Mouse (Mus musculus) right cerebral cortex, postnatal 25 days (tissue): ENCODE results near the gene Gm9573.

ENCODE experiments used
- DNase-seq: peaks from one replicate; pipeline ENCODE4 v3.0.0; 2022

Gene Gm9573

DNA sequence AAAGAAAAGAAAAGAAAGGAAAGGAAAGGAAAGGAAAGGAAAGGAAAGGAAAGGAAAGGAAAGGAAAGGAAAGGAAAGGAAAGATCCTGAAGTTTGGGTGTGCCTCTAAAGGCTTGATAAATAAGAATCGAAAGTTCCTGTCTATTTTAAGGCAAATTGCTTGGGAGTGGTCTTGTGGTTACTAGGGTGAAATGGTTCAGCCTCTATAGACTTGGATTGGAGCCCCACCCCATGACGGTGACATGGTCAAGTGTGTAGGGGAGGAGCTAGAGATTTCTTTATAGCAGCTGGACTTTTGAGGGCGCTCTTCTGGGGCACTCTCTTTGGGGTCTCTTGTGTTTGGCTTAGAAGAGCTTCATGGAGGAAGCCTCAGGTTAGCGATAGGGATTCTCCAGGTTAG lies 32.7 kb downstream of the Gm9573 start:
- no peak for DNase-seq

DNA sequence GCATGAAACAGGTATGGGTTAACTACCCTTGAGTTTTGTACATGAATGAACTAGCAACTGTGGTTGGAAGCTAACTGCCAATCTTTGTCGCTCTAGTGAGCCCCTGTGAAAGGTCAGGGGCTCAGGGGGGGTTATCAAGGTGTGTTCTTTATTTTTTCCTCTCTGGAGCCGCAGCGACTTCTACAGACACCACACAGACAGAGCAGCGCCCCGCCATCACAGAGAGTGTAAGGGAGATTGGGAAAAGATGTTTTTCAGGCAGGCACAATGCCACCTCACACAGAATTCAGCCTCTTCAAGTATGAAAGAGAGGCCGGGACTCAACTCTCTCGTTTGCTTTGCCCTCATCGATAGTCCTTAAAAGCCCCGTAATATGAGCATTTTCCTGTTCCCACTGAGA lies 34.3 kb downstream of the Gm9573 start:
- no peak for DNase-seq

DNA sequence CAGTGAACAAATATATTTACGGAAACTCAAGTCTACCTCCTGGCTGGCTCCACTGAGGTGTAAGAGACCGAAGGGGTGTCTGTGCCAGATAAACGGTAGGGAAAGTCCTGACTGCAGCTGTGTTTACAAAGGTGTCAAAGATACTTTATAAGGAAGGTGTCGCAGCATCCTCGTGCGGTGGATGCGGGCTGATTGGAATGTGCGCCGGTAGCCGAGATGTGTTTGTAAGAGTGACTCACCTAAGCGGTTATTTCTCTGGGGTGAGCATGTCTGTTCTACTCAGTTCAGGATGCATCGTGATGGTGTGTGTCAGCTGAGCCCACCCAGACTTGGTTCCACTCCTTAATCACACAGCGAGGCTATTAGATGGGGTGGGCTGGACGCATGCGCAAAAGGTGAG lies 34.7 kb downstream of the Gm9573 start:
- peak; percentile 27 for DNase-seq

DNA sequence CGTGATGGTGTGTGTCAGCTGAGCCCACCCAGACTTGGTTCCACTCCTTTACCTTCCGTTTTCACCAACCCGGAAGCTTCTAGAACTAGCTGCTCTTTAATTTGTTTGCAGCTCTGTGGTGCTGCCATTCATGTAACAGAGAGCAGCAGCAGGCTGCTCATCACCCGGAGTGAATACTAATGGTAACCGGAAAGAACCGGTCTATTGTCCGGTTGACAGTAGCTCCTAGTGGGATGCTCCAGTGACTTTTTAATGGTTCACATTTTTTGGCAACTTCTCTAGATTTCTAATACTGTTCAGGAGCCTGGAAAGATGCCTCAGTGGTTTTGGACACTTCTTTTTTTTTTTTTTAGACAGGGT lies 35.2 kb downstream of the Gm9573 start:
- no peak for DNase-seq

DNA sequence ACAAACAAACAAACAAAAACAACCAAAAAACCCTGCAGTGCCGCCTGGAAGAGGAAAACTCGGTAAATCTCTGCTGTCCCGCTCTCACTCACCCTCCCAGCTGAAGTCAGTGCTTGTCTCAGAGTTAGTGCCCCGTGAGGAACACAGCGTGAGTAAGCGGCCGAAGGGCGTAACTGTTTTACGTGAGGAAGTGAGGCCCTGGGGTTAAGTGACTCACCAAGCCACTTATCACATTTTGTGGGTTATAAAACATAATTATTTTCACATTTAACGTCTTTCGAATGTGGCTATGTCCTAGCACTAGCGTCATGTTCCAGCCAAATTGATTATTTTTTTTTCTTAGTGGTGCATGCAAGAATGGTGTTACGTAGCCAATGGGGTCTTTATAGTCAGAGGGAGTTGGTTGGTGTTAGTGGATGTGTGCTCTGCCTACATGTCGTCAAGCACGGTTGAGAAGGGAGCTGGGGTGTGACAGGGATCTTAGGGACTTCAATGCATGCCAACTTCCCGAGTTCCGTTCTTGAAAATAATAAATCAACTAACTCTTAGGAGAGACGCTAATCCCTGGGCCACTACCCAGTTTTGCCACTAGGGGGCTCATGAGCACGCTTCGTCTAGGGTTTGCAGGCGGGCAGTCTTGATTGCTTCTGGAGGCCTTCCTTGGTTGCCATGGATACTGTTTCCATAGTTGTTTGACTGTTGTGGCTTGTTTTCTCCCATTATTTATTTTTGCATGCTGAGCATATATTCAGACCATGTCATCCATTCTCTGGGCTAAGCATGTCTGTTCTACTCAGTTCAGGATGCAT lies 35.8 kb downstream of the Gm9573 start:
- DNase-seq, result peak; percentile 71

DNA sequence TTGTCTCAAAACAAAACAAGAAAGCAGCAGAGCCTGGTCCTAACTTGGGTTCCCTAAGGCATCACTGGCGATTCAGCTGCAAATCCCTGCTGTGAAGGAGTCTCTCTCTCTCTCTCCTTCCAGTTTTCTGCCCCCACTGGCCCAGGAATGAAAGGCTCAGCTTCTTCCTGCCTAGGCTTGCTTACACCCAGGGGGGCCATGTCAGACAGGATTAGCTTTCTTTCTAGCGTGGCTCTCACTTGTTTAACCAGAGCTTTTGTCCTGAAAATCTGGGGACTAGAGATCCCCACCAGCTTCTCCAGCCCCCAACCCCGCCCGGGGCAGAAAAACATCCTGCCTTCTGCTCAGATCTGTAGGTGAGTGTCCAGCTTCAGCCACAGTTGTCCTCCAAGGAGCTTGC lies 38.0 kb downstream of the Gm9573 start:
- DNase-seq, result no peak

DNA sequence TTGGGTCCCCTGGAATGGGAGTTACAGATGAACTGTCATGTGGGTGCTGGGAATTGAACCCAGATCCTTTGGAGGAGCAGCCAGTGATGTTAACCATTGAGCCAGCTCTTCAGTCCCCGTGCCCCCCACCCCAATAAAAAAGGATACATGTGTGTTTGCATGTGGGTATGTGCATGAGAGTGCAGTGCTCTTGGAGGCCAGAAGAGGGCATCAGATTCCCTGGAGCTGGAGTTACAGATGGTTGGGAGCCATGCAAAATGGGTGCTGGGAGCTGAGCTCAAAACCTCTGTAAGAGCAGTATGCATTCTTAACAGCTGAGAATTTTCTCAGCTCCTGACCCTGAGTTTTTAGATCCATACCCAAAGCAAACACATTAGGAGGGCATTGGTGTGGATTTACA lies 39.1 kb downstream of the Gm9573 start:
- no peak for DNase-seq

DNA sequence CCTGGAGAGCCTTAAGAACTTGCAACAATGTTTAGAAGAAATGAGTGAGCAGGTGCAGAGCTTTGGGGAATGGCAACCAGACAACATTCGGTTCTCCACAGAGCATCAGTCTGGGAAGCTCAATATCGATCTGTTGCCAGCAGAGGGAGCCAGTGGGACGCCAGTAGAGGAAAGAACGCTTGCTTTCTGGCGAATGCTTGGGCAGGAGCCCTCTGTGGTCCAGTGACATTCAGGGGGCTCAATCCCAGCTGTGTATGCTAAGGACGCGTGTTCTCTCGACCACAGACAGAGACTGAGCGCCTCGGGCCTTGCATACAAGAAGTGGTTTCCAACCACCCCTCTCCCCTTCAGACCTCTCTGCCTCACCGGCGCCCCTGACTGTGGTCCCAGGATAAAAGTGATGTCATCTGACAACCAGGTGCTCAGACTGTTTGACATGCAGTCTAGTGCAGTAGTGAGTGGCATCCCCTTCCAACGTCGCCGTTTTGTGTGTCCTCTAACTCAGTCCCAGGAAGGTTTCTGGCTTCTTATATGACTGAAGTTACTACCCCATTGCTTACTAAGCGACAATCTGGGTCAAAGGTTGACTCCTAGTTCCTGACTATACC lies 42.0 kb downstream of the Gm9573 start:
- peak; percentile 84 for DNase-seq

DNA sequence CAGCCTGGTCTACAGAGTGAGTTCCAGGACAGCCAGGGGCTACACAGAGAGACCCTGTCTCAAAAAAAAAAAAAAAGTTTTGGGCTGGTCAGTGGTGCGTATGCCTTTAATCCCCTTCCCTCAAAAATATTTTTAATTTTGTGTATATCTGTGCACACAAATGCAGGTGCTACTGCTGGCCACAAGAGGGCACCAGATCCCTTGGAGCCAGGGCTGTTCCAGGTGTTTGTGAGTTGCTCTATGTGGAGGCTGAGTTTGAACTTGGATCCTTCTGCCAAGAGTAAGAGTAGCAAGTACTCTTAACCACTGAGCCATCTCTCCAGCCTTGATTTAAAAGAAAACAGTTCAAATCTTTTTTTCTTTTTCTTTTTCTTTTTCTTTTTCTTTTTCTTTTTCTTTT lies 43.5 kb downstream of the Gm9573 start:
- DNase-seq, result no peak

DNA sequence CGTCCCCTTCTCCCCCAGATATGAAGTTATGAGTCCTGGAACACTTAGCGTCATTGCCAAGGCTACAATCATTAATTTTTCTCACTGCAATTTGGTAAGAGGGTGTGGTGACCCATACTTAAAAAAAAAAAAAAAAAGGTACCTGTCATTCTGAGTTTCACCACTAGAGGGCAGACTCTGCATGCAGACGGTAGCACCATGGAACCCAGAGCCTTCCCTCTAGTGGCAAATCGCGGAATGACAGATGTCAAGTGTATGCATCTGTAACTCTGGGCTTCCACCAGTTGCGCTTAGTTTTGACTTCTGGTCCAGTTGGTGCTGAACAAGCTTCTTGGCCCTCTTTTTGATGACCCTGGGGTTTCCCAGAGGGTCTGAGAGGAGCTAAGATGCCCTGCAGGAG lies 48.2 kb downstream of the Gm9573 start:
- DNase-seq, result peak; percentile 34

DNA sequence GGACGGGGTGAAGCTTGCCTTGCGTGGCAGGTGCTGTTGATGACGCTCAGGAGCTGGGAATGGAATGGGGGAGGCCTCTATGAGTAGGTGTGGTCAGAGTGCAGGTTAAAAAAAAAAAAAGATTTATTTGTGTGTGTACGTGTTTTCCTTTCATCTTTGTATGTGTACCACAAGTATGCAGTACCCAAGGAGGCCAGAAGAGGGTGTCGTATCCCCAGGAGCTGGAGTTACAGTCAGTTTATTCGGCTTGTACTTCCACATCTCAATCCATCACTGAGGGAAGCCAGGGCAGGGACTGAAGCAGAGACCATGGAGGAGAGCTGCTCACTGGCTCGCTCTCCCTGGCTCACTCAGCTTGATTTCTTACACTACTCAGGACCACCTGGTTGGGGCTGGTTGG lies 55.0 kb downstream of the Gm9573 start:
- no peak for DNase-seq

DNA sequence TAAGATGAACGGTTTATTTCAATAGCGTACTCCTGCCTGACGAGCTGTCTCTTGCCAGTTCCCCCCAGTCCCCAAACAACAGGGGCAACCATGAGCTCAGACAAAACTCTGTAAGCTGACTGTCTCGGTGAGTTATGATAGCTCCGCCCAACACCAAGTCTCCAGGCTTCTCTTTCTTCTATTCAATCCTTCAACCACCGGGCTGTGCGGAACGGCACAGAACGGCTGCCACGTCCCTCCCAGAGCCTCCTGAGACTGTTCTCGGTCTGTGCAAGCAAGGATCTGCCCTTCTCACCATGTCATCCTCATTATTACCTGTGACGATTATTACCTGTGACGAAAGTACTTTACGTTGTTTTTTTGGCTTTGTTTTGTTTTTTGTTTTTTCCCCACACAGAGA lies 55.6 kb downstream of the Gm9573 start:
- no peak for DNase-seq

DNA sequence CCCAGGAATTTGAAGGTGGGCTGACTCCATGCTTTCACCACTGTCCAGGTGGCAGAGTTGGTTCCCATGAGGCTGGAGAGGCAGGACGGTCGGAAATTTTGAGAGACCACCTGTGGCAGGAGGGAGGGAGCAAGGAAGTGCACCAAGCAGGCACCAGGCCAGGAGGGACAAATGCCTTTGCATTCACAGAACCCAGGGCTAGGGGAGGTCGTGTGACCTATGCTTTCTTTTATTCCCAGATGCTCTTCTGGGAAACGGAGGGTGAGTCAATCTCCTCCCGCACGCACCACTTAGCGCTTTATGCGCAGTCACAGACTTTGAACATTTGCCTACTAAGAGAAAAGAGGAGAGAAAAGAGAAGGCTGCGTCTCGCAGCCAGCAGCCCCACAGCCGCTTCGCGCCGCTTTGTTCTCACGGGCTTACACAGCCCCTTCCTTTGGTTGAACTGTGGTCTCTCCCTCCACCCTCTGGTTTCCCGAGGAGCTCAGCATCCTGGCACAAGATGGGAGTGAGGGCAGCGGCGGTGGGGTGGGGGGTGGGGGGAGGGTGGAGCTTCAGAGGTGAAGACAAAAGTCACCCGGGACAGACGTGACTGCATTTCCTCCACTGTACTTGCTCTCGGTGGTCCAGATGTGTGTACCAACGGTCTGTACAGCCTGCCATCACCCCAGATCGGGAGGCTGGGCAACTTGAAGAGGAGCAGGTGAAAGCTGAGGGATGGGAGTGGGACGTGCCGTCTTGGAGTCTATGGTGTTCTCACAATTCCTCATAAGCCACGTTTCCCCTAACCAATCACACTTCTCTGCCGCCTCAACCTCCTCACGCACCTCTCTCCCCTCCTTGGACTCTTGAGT lies 57.1 kb downstream of the Gm9573 start:
- no peak for DNase-seq
